Comparison of ENCODE assay signal across 10 mouse cellular contexts in the genomic region with DNA sequence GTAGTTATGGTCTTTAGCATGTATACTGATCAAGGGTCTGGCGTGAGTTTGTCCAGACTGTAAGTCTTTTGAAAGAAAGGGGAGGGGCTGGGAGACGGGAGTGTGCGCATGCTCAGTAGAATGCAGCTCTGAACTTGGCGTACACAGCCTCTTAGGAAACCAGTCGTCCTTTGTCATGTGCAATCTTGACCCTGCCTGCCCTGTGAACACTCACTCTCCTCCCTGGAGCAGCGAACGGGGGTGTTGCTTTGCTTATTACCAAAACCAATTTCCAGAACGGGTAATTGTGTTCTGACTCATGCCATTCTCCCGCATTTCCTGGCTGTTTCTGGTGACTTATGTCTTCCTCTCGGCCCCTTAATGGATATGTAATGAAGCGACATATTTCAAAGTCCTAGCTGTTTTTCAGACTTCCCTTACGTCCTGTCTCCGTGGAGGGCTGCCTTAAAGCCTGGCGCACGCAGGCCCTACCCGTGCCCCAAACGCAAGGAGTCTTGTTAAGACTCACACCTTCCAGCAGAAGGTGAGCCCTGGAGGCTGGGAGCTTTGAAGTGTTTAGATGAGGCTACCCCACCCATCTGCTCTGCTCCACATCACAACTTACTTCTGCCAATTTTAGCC.
DNase-seq lines count a peak whose midpoint lies in the region; ATAC-seq and TF ChIP-seq lines count a peak whose summit lies in the region.
"Had no signal": no experiment of that assay in that cellular context is flagged by ENCODE, and none has a peak within 500 bp of the region (broad histone marks: within the 10 kb centered on the region; RNA-seq: fewer than 3 reads in every experiment).

No protein-coding gene starts in this region.

- H3K36me3 ChIP-seq in liver, embryonic 11.5 days (ENCODE audit: control insufficient read depth, insufficient read depth, low read length): no peaks in the 10 kb centered on the region
- no peaks in the 10 kb centered on the region for H3K36me3 ChIP-seq in heart, postnatal 0 days (replicated peaks; ENCODE audit: control insufficient read depth, insufficient read depth, low read length)
- no peaks in the 10 kb centered on the region for H3K36me3 ChIP-seq in limb, embryonic 11.5 days (ENCODE audit: control insufficient read depth, insufficient read depth, low read length)
- no peaks in the 10 kb centered on the region for H3K36me3 ChIP-seq in thymus, adult 2 months (ENCODE audit: control insufficient read depth, insufficient read depth, low read length)
- H3K36me3 ChIP-seq: G1E had no signal

- peak; percentile 34 for DNase-seq in liver
- no peak for DNase-seq in liver, embryonic 11.5 days (ENCODE audit: low spot score)
- DNase-seq in heart, postnatal 0 days (ENCODE audit: low spot score): no peak
- DNase-seq in limb, embryonic 11.5 days (ENCODE audit: low spot score): peak; percentile 77
- peak; percentile 14 for DNase-seq in ovary, postnatal 14 days (ENCODE audit: low spot score)
- no peak for DNase-seq in thymus, adult 2 months
- no peak for DNase-seq in layer of hippocampus, postnatal 10 days (ENCODE audit: low spot score in 2 of 2)

- no peak for ATAC-seq in liver, embryonic 11.5 days (replicated peaks; ENCODE audit: low FRiP score)
- 0 out of 2 replicates have a peak, but pooled peaks have one; percentile 36 for ATAC-seq in heart, postnatal 0 days (ENCODE audit: insufficient read depth, low read depth)
- ATAC-seq in limb, embryonic 11.5 days (ENCODE audit: insufficient number of reproducible peaks, low FRiP score, low TSS enrichment, low read depth): no peak
- ATAC-seq in inflammation-experienced regulatory T-cells, adult 6 months: no peak

- H3K27ac ChIP-seq in liver, embryonic 11.5 days (ENCODE audit: low read depth, low read length): no peak overlapping the region
- no peak overlapping the region for H3K27ac ChIP-seq in heart, postnatal 0 days (ENCODE audit: low read depth)
- H3K27ac ChIP-seq in limb, embryonic 11.5 days (replicated peaks; ENCODE audit: low read depth, low read length): no peak overlapping the region
- H3K27ac ChIP-seq in thymus, adult 2 months (ENCODE audit: control insufficient read depth, insufficient read depth, low read length): no peak overlapping the region
- H3K27ac ChIP-seq: liver, embryonic 14.5 days had no signal

- no peak for TF ChIP-seq POLR2A in thymus, adult 2 months (IDR thresholded peaks at IDR 0.05; ENCODE audit: control insufficient read depth, extremely low read depth, insufficient read depth, low read length, poor library complexity)

- H3K9ac ChIP-seq in liver, embryonic 11.5 days (ENCODE audit: low read depth, low read length): no peak overlapping the region
- no peak overlapping the region for H3K9ac ChIP-seq in heart, postnatal 0 days (replicated peaks; ENCODE audit: low read depth, low read length)
- 0 out of 2 replicates have a peak overlapping the region, but pooled peaks have one; percentile 39 for H3K9ac ChIP-seq in limb, embryonic 11.5 days (ENCODE audit: low read length)
- H3K9ac ChIP-seq: liver, embryonic 14.5 days had no signal

- no peak for TF ChIP-seq EP300 in heart, postnatal 0 days (IDR thresholded peaks at IDR 0.05; ENCODE audit: low read depth)

- no peak overlapping the region for H3K4me3 ChIP-seq in liver, embryonic 11.5 days (ENCODE audit: low read depth, low read length)
- H3K4me3 ChIP-seq in heart, postnatal 0 days (ENCODE audit: low read depth, low read length): no peak overlapping the region
- no peak overlapping the region for H3K4me3 ChIP-seq in limb, embryonic 11.5 days (ENCODE audit: low read depth, low read length)
- H3K4me3 ChIP-seq in thymus, adult 2 months (ENCODE audit: control insufficient read depth, insufficient read depth, low read length): no peak overlapping the region

- TF ChIP-seq CTCF in heart, postnatal 0 days (IDR thresholded peaks at IDR 0.05; ENCODE audit: low read depth): no peak
- TF ChIP-seq CTCF in thymus, adult 2 months (IDR thresholded peaks at IDR 0.05; ENCODE audit: borderline replicate concordance, control insufficient read depth, extremely low read depth, insufficient read depth, low read length, poor library complexity): no peak

- no peaks in the 10 kb centered on the region for H3K9me3 ChIP-seq in liver, embryonic 11.5 days (ENCODE audit: control insufficient read depth, low read length)
- H3K9me3 ChIP-seq in heart, postnatal 0 days (replicated peaks; ENCODE audit: control insufficient read depth, low read length): no peaks in the 10 kb centered on the region
- no peaks in the 10 kb centered on the region for H3K9me3 ChIP-seq in limb, embryonic 11.5 days (ENCODE audit: control insufficient read depth, low read length)

- no peak overlapping the region for H3K4me2 ChIP-seq in liver, embryonic 11.5 days
- H3K4me2 ChIP-seq in heart, postnatal 0 days (ENCODE audit: low read depth, low read length): peak overlapping the region; percentile 33
- H3K4me2 ChIP-seq in limb, embryonic 11.5 days (ENCODE audit: low read depth, severe bottlenecking): peak overlapping the region; percentile 42

- no peaks in the 10 kb centered on the region for H3K27me3 ChIP-seq in liver, embryonic 11.5 days (replicated peaks; ENCODE audit: control insufficient read depth, insufficient read depth, low read length)
- no peaks in the 10 kb centered on the region for H3K27me3 ChIP-seq in heart, postnatal 0 days (ENCODE audit: control insufficient read depth, insufficient read depth, low read length)
- H3K27me3 ChIP-seq in limb, embryonic 11.5 days (ENCODE audit: control insufficient read depth, insufficient read depth, low read length): no peaks in the 10 kb centered on the region
- H3K27me3 ChIP-seq in thymus, adult 2 months (ENCODE audit: control insufficient read depth, insufficient read depth, low read length): no peaks in the 10 kb centered on the region

- 62% methylated on average over 17 of the region's 17 CpGs for WGBS in liver, embryonic 11.5 days
- 60% methylated on average over 17 of the region's 17 CpGs for WGBS in heart, postnatal 0 days
- 15% methylated on average over 17 of the region's 17 CpGs for WGBS in limb, embryonic 11.5 days
- WGBS in thymus, adult 2 months: 37% methylated on average over 17 of the region's 17 CpGs

- H3K4me1 ChIP-seq in liver, embryonic 11.5 days (replicated peaks; ENCODE audit: control insufficient read depth, insufficient read depth, low read length): no peaks in the 10 kb centered on the region
- no peaks in the 10 kb centered on the region for H3K4me1 ChIP-seq in heart, postnatal 0 days (ENCODE audit: control insufficient read depth, insufficient read depth)
- no peaks in the 10 kb centered on the region for H3K4me1 ChIP-seq in limb, embryonic 11.5 days (ENCODE audit: control insufficient read depth, insufficient read depth, low read length)
- no peaks in the 10 kb centered on the region for H3K4me1 ChIP-seq in thymus, adult 2 months (replicated peaks; ENCODE audit: control insufficient read depth, insufficient read depth, low read length)

Comparison
In these comparisons a context has a peak if more than half of its experiments do, and no peak if none do; other contexts are left out.
1. DNase-seq: peak in liver (single experiment), limb, embryonic 11.5 days (single experiment) and ovary, postnatal 14 days (single experiment); none in liver, embryonic 11.5 days (single experiment), heart, postnatal 0 days (single experiment), thymus, adult 2 months (single experiment) and layer of hippocampus, postnatal 10 days (0 of 2).